Mouse (Mus musculus): ENCODE measurements around the gene Kalrn. TPM values are rescaled to one million over a fixed set of nuclear protein-coding genes. Genes with fewer than 3 reads are reported as not detected.

Kalrn gene
- total RNA-seq (2021) = 100 to 1,000 TPM; 431 to 495 TPM
- long read RNA-seq, experiment 1, full-length matches to known transcripts = 12 of 66 reads
- long read RNA-seq, experiment 1, partial matches to known transcripts = 22 of 66 reads
- long read RNA-seq, experiment 1, other reads (novel, unspliced or antisense) = 32 of 66 reads
- long read RNA-seq, experiment 2, full-length matches to known transcripts = 9 of 48 reads
- long read RNA-seq, experiment 2, partial matches to known transcripts = 14 of 48 reads
- long read RNA-seq, experiment 2, other reads (novel, unspliced or antisense) = 25 of 48 reads

GRCm38 (mm10) chr16:34573151-34573802 is at the start of gene Kalrn:
Kalrn (minus strand) TSS chr16:34573532.
- DNase-seq (ENCODE audit: low spot score in 2 of 2) = peak; percentile 86 to 89
- intact Hi-C loops (cut with DNase I) = loop anchor here (5.0 kb wide), 3 partner anchors 41 to 231 kb away; no protein-coding TSS in a partner anchor

- intact Hi-C loops (cut with DNase I) = no loop called here
- DNase-seq (ENCODE audit: low spot score in 2 of 2) = no peak
Measured at GRCm38 (mm10) chr16:34614021-34614420, 40.7 kb upstream of the Kalrn start.

- DNase-seq (ENCODE audit: low spot score in 2 of 2) = no peak
Measured at GRCm38 (mm10) chr16:34610137-34610536, 36.8 kb upstream of the Kalrn start.

DNA sequence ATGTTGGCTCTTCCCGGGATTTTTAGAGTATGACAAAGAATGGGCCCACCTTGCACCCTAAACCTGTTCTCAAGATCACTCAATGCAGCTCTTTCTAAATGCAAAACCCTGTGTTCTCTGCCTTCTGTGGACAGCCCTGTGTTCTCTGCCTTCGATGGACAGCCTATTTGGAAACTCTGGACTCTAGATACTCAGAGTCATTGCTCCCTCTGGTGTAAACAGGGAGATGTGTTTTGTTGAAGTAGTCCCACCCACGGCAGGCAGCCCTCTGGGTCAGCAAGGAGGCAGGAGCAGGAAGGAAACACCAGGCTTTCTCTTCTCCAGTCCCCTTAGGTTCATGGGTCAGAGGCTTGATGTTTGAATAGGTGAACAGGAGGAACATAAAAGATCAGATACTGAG is 32.3 kb upstream of the Kalrn start:
- DNase-seq (ENCODE audit: low spot score in 2 of 2) = peak in 1 of 2 experiments; percentile 9
- intact Hi-C loops (cut with DNase I) = no loop called here

More at GRCm38 (mm10) chr16:34610137-34610536, 36.8 kb upstream of the Kalrn start:
- intact Hi-C loops (cut with DNase I) = no loop called here

DNA sequence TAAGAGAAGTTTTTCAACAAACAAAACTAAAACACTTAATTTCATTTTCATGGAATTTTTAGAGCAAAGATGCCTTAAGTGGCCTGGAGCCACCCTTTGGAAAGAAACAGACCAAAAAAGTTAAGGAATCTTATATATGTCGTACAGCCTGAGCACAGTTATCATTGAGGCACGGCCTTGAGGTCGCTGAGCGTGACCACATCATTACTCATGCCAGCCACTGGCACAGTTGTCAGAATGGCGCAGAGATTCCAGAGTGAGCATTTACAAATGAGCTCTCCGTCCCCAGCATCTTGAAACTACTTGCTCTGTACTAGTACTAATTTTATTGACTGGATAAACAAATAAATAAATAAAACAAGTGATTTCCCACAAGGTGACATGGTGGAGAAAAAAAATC is 30.5 kb upstream of the Kalrn start:
- no peak for DNase-seq (ENCODE audit: low spot score in 2 of 2)
- intact Hi-C loops (cut with DNase I) = no loop called here

DNA sequence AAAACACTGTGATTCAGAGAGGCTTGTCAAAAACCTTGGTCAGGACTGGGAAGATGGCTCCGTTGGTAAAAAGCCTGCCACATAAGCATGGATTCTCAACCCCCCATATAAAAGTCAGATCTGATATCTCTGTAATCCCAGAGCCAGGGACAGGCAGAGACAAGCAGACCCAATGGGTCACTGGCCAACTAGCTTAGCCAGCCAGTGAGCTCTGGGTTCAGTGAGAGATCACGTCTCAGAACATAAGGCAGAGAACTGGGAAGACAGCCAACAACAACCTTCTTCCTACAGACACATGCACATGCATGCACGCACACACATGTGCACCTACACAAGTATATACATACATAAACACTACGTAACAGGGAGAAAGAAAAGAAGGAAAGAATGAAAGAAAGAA is 29.7 kb upstream of the Kalrn start:
- intact Hi-C loops (cut with DNase I) = no loop called here
- DNase-seq (ENCODE audit: low spot score in 2 of 2) = no peak

DNA sequence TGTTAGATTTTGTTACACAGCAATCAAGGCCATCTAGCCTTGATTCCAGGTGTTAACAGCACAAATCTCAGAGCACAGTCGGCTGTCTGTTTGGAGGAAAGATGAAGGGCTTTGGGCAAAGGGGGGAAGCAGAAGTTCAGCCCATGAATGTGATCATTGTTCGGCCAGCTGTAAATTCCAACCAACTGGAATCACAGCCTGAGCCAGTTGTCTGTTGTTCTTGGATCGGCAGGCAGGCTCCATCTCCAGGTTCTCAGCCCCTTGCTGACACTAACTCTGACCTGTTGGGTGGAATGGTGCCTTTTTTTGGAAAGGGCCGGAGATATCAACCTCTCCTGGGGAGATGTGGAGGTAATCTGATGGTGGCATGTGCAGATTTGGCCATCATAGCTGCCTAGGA is 28.6 kb upstream of the Kalrn start:
- DNase-seq (ENCODE audit: low spot score in 2 of 2) = no peak
- intact Hi-C loops (cut with DNase I) = no loop called here

DNA sequence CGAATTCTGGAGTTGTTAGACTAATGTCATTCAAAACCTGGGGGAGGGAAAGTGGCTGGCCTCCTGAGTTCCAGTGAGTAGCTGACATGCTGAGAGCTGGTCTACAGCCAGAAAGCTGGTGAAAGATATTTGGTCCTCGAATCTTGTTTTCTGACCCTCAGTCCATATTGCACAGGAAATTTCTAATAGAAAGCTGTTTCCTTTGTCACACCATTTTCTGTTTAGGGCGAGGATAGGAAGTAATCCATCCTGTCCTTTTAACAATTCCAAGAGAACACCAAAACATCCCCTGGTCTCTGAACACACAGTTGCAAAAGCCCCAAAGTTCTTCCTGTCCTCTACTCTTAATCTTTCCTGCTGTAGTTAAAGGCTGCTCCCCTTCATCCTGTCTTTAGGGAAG is 22.0 kb upstream of the Kalrn start:
- intact Hi-C loops (cut with DNase I) = no loop called here
- DNase-seq (ENCODE audit: low spot score in 2 of 2) = no peak

- DNase-seq (ENCODE audit: low spot score in 2 of 2) = no peak
- intact Hi-C loops (cut with DNase I) = no loop called here
Measured at GRCm38 (mm10) chr16:34594597-34595262, 21.4 kb upstream of the Kalrn start.

DNA sequence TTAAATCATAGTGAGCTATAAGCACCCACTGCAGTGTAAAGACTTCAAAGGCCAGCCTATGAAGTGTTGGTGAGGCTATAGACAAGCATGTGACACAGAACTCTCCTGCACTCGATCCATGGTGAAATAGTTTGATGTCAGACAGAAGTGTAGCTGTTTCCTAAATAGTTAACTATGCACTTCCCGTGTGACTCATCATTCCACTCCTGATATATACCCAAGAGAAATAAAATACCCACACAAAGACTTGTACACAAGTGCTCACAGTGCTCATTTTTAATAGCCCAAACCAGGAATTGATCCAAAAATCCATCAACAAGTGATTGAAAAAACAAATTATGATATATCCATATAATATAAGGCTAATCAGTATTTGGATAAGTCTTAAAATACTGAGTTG is 19.4 kb upstream of the Kalrn start:
- intact Hi-C loops (cut with DNase I) = no loop called here
- no peak for DNase-seq (ENCODE audit: low spot score in 2 of 2)

GRCm38 (mm10) chr16:34591934-34592333 is 18.6 kb upstream of the Kalrn start:
- DNase-seq (ENCODE audit: low spot score in 2 of 2) = no peak
- intact Hi-C loops (cut with DNase I) = no loop called here

- DNase-seq (ENCODE audit: low spot score in 2 of 2) = no peak
- intact Hi-C loops (cut with DNase I) = no loop called here
Measured at GRCm38 (mm10) chr16:34579671-34580326, 6.5 kb upstream of the Kalrn start.

- DNase-seq (ENCODE audit: low spot score in 2 of 2) = peak in 1 of 2 experiments; percentile 22
Measured at GRCm38 (mm10) chr16:34573856-34574491, 642 bp upstream of the Kalrn start.

DNA sequence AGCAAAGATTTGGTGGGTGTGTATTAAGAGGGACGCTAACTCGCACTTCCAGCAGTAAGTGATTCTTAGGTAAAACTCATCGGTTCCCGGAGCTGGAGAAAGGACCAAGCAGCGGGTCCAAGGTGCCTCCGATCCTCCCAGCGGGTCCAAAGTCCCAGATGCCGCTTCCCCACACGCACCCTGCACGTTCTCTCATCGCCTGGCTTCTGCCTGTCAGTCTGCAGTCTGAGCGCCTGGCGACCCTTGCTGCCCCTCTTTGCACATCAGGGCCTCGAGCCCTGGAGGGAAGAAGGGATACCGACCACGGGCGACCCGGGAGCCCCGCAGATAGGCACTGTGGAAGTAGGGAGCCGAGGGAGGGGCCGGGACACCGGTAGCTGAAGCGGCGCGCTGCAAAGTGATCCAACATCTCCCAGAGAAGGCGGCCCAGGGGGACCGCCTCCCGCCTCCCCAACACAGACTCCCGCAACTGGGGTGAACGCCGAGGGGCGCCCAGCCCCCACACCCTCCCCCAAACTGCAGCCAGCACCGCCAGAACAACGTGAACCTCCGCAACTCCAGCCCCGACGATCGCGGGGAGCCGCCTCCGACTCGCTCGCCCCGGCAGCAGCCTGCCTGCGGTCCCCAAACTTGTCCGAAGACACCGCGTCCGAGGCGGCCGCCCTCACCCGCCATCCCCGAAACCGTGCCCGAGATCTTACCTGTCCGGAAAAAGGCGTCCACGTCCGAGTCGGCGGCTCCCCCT is 754 bp downstream of the Kalrn start:
- peak; percentile 36 to 42 for DNase-seq (ENCODE audit: low spot score in 2 of 2)
- intact Hi-C loops (cut with DNase I) = loop anchor here (5.0 kb wide), 3 partner anchors 40 to 230 kb away; no protein-coding TSS in a partner anchor

More at GRCm38 (mm10) chr16:34573856-34574491, 642 bp upstream of the Kalrn start:
- intact Hi-C loops (cut with DNase I) = loop anchor here (5.0 kb wide), 3 partner anchors 42 to 232 kb away; no protein-coding TSS in a partner anchor

DNA sequence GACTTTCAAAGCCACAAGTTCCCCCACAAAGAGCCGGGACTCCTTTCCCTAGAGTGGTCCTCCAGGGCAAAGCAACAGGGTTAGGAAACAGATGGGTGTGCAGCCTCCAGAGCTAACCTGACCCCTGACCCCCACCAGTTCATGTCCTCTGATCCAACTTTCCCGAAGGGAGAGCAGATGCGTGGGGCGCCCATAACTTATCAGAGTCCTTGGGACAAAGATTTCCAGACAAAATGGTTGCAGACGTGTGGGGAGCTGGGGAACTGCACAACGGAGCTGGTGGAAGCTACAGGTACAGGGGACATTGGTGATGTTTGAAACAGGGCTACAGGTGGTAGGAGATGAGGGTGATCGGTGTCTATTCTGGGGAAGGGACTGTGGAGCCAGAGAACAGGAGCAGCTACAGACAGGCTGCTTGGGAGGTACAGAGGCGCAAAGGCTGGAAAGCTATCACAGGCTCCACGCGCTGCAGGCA is 1.4 kb downstream of the Kalrn start:
- DNase-seq (ENCODE audit: low spot score in 2 of 2) = no peak
- intact Hi-C loops (cut with DNase I) = loop anchor here (5.0 kb wide), 3 partner anchors 40 to 230 kb away; no protein-coding TSS in a partner anchor

DNA sequence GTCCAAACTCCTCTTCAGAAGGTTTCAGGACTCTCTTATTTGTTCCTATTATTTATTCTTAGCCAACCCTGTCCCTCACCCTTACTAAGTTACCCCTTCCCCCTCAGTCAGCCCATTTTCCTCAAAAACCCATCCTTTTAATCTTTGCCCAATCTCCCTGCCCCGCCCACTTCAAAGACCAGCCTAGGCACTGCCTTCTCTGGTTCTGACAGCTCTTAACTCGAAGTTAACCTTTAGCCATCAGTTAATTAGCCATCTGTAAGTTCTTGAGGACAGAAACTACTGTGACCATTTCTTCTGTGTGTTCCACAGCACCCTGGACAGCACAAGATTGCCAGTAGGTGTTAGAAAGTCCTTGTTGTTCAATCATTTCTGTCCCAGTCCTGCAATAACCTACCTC is 3.4 kb downstream of the Kalrn start:
- intact Hi-C loops (cut with DNase I) = loop anchor here (5.0 kb wide), 3 partner anchors 38 to 228 kb away; no protein-coding TSS in a partner anchor
- DNase-seq (ENCODE audit: low spot score in 2 of 2) = no peak

- intact Hi-C loops (cut with DNase I) = no loop called here
Measured at GRCm38 (mm10) chr16:34568831-34569230, 4.5 kb downstream of the Kalrn start.

GRCm38 (mm10) chr16:34563593-34564280 is 9.6 kb downstream of the Kalrn start:
- intact Hi-C loops (cut with DNase I) = no loop called here

More at GRCm38 (mm10) chr16:34568831-34569230, 4.5 kb downstream of the Kalrn start:
- DNase-seq (ENCODE audit: low spot score in 2 of 2) = peak in 1 of 2 experiments; percentile 16

More at GRCm38 (mm10) chr16:34563593-34564280, 9.6 kb downstream of the Kalrn start:
- no peak for DNase-seq (ENCODE audit: low spot score in 2 of 2)

Measured in left cerebral cortex, postnatal 14 days (tissue).